Mouse (Mus musculus): Measurements from ENCODE around the gene Ppcs. TPM values are rescaled to one million over a fixed set of nuclear protein-coding genes. Genes with fewer than 3 reads are reported as not detected.

Gene Ppcs
- polyA plus RNA-seq, 1 experiment from 2014 or later = 13.0 TPM

GRCm38 (mm10) chr4:119369460-119369859, 52.8 kb downstream of the Ppcs start:
- no peak for ATAC-seq (ENCODE audit: insufficient read depth)
- Histone ChIP-seq H3K4me1 (replicated peaks) (no peaks in the 10 kb centered on the region), H3K27me3 (no peaks in the 10 kb centered on the region), H3K4me2 (no peak overlapping the region), H3K27ac (replicated peaks) (no peak overlapping the region), H3K9me3 (replicated peaks) (no peaks in the 10 kb centered on the region), H3K36me3 (replicated peaks) (no peaks in the 10 kb centered on the region), H3K4me3 (replicated peaks) (no peak overlapping the region), H3K9ac (no peak overlapping the region)
- 68% methylated on average over 6 of the region's 6 CpGs for WGBS (ENCODE audit: insufficient replicate concordance)

Other genes starting within 250 kb of the Ppcs start
- 2.2 and 2.5 TPM in 2 replicates for gene Zfp691, start 248.2 kb downstream of the Ppcs start, polyA plus RNA-seq (2015; fragmentation: Nextera tagmentation; extraction: Ambion mirVana)
- 386 and 428 TPM in 2 replicates for gene Ermap, start 232.4 kb downstream of the Ppcs start, polyA plus RNA-seq (2015; fragmentation: Nextera tagmentation; extraction: Ambion mirVana)
- 82.6 and 91.9 TPM in 2 replicates for gene Svbp, start 227.1 kb downstream of the Ppcs start, polyA plus RNA-seq (2015; fragmentation: Nextera tagmentation; extraction: Ambion mirVana)
- gene Tmem269, start 204.2 kb downstream of the Ppcs start, polyA plus RNA-seq (2015; fragmentation: Nextera tagmentation; extraction: Ambion mirVana) = not detected in 2 replicates
- gene AU022252, start 189.7 kb downstream of the Ppcs start, polyA plus RNA-seq (2015; fragmentation: Nextera tagmentation; extraction: Ambion mirVana) = 11.4 and 11.5 TPM in 2 replicates
- gene P3h1, start 189.5 kb downstream of the Ppcs start, polyA plus RNA-seq (2015; fragmentation: Nextera tagmentation; extraction: Ambion mirVana) = 8.0 and 9.2 TPM in 2 replicates
- not detected in 2 replicates for gene Cldn19, start 167.0 kb downstream of the Ppcs start, polyA plus RNA-seq (2015; fragmentation: Nextera tagmentation; extraction: Ambion mirVana)
- gene Ybx1, start 127.8 kb downstream of the Ppcs start, polyA plus RNA-seq (2015; fragmentation: Nextera tagmentation; extraction: Ambion mirVana) = 219 and 221 TPM in 2 replicates
- gene Ppih, start 101.9 kb downstream of the Ppcs start, polyA plus RNA-seq (2015; fragmentation: Nextera tagmentation; extraction: Ambion mirVana) = 44.8 and 53.9 TPM in 2 replicates
- gene Ccdc30, start 6.9 kb downstream of the Ppcs start, polyA plus RNA-seq (2015; fragmentation: Nextera tagmentation; extraction: Ambion mirVana) = 1.1 and 1.5 TPM in 2 replicates
- gene Zmynd12, start 394 bp upstream of the Ppcs start, polyA plus RNA-seq (2015; fragmentation: Nextera tagmentation; extraction: Ambion mirVana) = 0.09 and 0.13 TPM in 2 replicates
- gene Rimkla, start 70.2 kb upstream of the Ppcs start, polyA plus RNA-seq (2015; fragmentation: Nextera tagmentation; extraction: Ambion mirVana) = not detected in 2 replicates
- gene Foxj3, start 114.6 kb upstream of the Ppcs start, polyA plus RNA-seq (2015; fragmentation: Nextera tagmentation; extraction: Ambion mirVana) = 4.9 and 5.6 TPM in 2 replicates
- 1.3 and 1.4 TPM in 2 replicates for gene Frg2f1, start 117.1 kb upstream of the Ppcs start, polyA plus RNA-seq (2015; fragmentation: Nextera tagmentation; extraction: Ambion mirVana)
- 0.28 TPM in 1 of 2 replicates, not detected in the other for gene Guca2a, start 215.3 kb upstream of the Ppcs start, polyA plus RNA-seq (2015; fragmentation: Nextera tagmentation; extraction: Ambion mirVana)
- gene Guca2b, start 236.5 kb upstream of the Ppcs start, polyA plus RNA-seq (2015; fragmentation: Nextera tagmentation; extraction: Ambion mirVana) = 0.15 and 0.28 TPM in 2 replicates